Mouse (Mus musculus): ENCODE data around the gene Asrgl1. TPM values are rescaled to one million over a fixed set of nuclear protein-coding genes. Genes with fewer than 3 reads are reported as not detected.

Gene Asrgl1
- polyA plus RNA-seq, 1 experiment from 2014 or later, result 25.7 TPM

DNA sequence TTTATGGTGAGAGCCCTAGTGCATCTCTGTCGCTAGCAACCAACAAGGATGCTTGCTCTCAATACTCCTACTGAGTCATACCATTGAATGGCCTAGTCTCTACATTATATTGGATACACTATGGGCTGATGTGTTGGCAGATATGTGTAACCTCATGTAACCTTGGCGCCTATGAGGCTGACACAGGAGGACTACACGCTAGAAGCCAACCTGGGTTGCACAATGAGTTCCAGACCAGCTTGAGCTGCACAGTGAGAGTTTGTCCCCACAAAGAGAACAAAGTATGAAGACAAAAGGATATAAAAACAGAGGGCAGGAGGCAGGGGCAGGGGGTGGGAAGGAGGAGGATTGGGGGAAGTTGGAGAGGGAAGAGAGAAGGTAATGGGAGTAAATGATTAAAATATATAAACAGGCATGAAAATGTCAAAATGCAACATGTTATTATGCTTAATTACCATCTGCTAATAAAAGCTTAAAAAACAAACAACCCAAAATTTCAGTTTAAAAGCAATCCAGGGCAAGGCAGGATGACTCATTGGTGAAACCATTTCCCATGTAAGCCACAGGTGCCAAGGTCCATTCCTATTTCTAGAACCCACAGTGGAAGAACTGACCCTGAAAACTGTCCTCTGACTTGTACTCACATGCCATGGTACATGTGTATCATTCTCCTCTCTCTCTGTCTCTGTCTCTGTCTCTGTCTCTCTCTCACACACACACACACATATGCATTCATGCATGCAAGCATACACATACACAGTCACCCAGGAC is 15.6 kb downstream of the Asrgl1 start:
- H3K9me3 ChIP-seq, result no peaks in the 10 kb centered on the region
- WGBS, result 85% methylated on average over 3 of the region's 3 CpGs
- no peak overlapping the region for H3K9ac ChIP-seq
- no peaks in the 10 kb centered on the region for H3K27me3 ChIP-seq
- ATAC-seq (ENCODE audit: low FRiP score), result no peak
- no peak overlapping the region for H3K4me2 ChIP-seq
- H3K36me3 ChIP-seq (replicated peaks), result peaks cover 13% of the 10 kb centered on the region; the same call in 1 of the 2 replicates
- H3K4me3 ChIP-seq (replicated peaks), result no peak overlapping the region
- no peak overlapping the region for H3K27ac ChIP-seq
- H3K4me1 ChIP-seq, result no peaks in the 10 kb centered on the region

DNA sequence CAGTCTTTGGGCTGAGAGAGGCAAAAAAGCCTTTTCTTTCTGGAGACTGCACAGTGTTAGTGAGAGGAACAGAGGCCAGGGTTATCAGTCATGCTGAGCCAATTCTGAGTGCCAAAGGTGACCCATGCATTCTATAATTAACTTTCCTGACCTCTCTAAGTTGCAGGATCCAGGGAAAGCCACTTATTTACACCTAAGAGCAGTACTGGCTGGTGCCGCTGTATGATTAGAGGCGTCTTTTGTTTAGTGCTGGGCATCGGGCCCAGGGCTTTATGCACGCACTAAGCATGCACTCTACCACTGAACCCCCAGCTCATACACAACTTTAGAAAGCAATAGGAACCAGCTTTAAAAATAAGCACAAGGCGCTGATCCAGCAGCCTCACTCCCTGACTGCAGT is 18.2 kb downstream of the Asrgl1 start:
- ATAC-seq (ENCODE audit: low FRiP score), result no peak
- Histone ChIP-seq H3K4me2 (no peak overlapping the region), H3K27ac (no peak overlapping the region), H3K27me3 (no peaks in the 10 kb centered on the region), H3K9me3 (no peaks in the 10 kb centered on the region), H3K4me1 (no peaks in the 10 kb centered on the region), H3K9ac (no peak overlapping the region), H3K4me3 (replicated peaks) (no peak overlapping the region), H3K36me3 (replicated peaks) (peaks cover 20% of the 10 kb centered on the region; the same call in 1 of the 2 replicates)
- 76% methylated on average over 5 of the region's 5 CpGs for WGBS

GRCm38 (mm10) chr19:9116268-9116667 is 19.2 kb downstream of the Asrgl1 start:
- Histone ChIP-seq H3K4me1 (no peaks in the 10 kb centered on the region), H3K27ac (no peak overlapping the region), H3K36me3 (replicated peaks) (peaks cover 25% of the 10 kb centered on the region; the same call in 1 of the 2 replicates), H3K27me3 (no peaks in the 10 kb centered on the region), H3K4me3 (replicated peaks) (no peak overlapping the region), H3K9me3 (no peaks in the 10 kb centered on the region), H3K9ac (no peak overlapping the region), H3K4me2 (no peak overlapping the region)
- ATAC-seq (ENCODE audit: low FRiP score), result no peak
- 89% methylated on average over 4 of the region's 4 CpGs for WGBS

GRCm38 (mm10) chr19:9112043-9112442 is 23.4 kb downstream of the Asrgl1 start:
- no peak overlapping the region for H3K9ac ChIP-seq

DNA sequence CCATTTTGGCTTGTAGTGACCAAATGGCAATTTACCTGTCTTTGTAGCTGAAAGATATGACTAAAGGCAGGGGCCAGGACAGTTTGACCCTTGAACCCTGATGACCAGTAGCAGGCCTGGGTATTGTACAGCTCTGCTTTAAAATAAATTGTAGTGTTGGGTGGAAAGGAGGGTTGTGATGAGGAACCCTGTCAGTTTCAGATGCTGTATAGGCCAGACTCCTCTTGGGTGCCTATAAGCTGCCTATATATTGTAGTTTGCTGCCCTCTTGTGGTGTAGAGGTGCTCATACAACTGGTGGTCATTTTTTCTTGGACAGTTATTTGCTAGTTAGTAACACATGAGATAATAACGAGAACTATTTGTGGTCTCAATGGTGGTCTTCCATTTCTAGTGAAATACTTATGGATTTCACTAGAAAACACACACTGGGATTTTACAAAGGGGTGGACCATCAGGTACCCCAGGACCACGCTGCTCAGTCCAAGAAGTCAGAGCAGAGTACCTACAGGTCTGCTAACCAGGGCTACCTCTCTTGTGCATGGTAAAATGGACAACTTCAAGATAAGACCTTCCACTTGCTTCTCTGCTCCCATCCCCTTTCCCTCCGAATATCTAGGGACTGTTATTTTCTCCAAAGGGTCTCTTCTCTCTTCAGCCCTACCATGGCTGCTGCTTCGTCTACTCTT is 25.1 kb downstream of the Asrgl1 start:
- 58% methylated on average over 4 of the region's 4 CpGs for whole genome bisulfite sequencing
- H3K36me3 ChIP-seq (replicated peaks), result peaks cover 16% of the 10 kb centered on the region; the same call in 1 of the 2 replicates
- no peaks in the 10 kb centered on the region for H3K4me1 ChIP-seq
- no peaks in the 10 kb centered on the region for H3K27me3 ChIP-seq
- H3K9me3 ChIP-seq, result no peaks in the 10 kb centered on the region
- no peak overlapping the region for H3K4me3 ChIP-seq (replicated peaks)
- H3K9ac ChIP-seq, result no peak overlapping the region
- H3K4me2 ChIP-seq, result no peak overlapping the region
- ATAC-seq (ENCODE audit: low FRiP score), result peak; percentile 82
- H3K27ac ChIP-seq, result no peak overlapping the region

More at GRCm38 (mm10) chr19:9112043-9112442, 23.4 kb downstream of the Asrgl1 start:
- H3K4me3 ChIP-seq (replicated peaks), result no peak overlapping the region
- no peak overlapping the region for H3K4me2 ChIP-seq
- ATAC-seq (ENCODE audit: low FRiP score), result no peak
- H3K27ac ChIP-seq, result no peak overlapping the region
- H3K4me1 ChIP-seq, result no peaks in the 10 kb centered on the region
- H3K9me3 ChIP-seq, result no peaks in the 10 kb centered on the region
- 76% methylated on average over 8 of the region's 8 CpGs for WGBS
- no peaks in the 10 kb centered on the region for H3K27me3 ChIP-seq
- peaks cover 25% of the 10 kb centered on the region; the same call in 1 of the 2 replicates for H3K36me3 ChIP-seq (replicated peaks)

DNA sequence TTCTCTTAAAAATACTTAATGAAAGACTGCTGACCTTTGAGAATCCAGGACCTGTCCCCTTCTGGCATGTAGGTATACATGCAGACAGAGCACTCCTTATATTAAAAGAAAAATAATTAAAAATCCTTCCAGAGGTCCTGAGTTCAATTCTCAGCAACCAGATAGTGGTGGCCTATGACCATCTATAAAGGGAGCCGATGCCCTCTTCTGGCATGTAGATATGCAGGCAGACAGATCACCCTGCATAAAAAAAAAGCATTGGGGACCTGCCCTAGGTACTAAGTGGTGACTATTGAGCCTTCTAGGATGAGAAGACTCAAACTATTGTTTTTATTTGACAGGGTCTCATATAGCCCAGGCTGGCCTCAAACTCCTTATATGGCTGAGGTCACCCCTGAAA is 26.9 kb downstream of the Asrgl1 start:
- WGBS, result 87% methylated on average over 1 of the region's 1 CpGs
- H3K36me3 ChIP-seq (replicated peaks), result peaks cover 5% of the 10 kb centered on the region; the same call in 1 of the 2 replicates
- H3K9ac ChIP-seq, result no peak overlapping the region
- H3K27me3 ChIP-seq, result no peaks in the 10 kb centered on the region
- no peak overlapping the region for H3K4me3 ChIP-seq (replicated peaks)
- no peaks in the 10 kb centered on the region for H3K9me3 ChIP-seq
- no peak for ATAC-seq (ENCODE audit: low FRiP score)
- H3K27ac ChIP-seq, result no peak overlapping the region
- no peaks in the 10 kb centered on the region for H3K4me1 ChIP-seq
- H3K4me2 ChIP-seq, result no peak overlapping the region

- Histone ChIP-seq H3K4me2 (no peak overlapping the region), H3K27me3 (no peaks in the 10 kb centered on the region), H3K36me3 (replicated peaks) (0 out of 2 replicates have a peak, but pooled peaks cover 5% of the 10 kb centered on the region), H3K27ac (no peak overlapping the region), H3K4me1 (no peaks in the 10 kb centered on the region), H3K9me3 (no peaks in the 10 kb centered on the region), H3K4me3 (replicated peaks) (no peak overlapping the region), H3K9ac (0 out of 2 replicates have a peak overlapping the region, but pooled peaks have one; percentile 3)
- ATAC-seq (ENCODE audit: low FRiP score), result no peak
- WGBS, result 74% methylated on average over 1 of the region's 1 CpGs
Measured at GRCm38 (mm10) chr19:9107379-9107755, 28.1 kb downstream of the Asrgl1 start.

GRCm38 (mm10) chr19:9106751-9107378 is 28.6 kb downstream of the Asrgl1 start:
- Histone ChIP-seq H3K4me2 (no peak overlapping the region), H3K4me1 (no peaks in the 10 kb centered on the region), H3K4me3 (replicated peaks) (no peak overlapping the region), H3K36me3 (replicated peaks) (0 out of 2 replicates have a peak, but pooled peaks cover under 1% of the 10 kb centered on the region), H3K9me3 (no peaks in the 10 kb centered on the region), H3K27ac (no peak overlapping the region), H3K9ac (0 out of 2 replicates have a peak overlapping the region, but pooled peaks have one; percentile 3), H3K27me3 (no peaks in the 10 kb centered on the region)
- no peak for ATAC-seq (ENCODE audit: low FRiP score)
- 61% methylated on average over 4 of the region's 4 CpGs for WGBS

GRCm38 (mm10) chr19:9106096-9106495 is 29.3 kb downstream of the Asrgl1 start:
- Histone ChIP-seq H3K9me3 (no peaks in the 10 kb centered on the region), H3K4me1 (no peaks in the 10 kb centered on the region), H3K4me2 (no peak overlapping the region), H3K36me3 (replicated peaks) (no peaks in the 10 kb centered on the region), H3K27ac (no peak overlapping the region), H3K27me3 (no peaks in the 10 kb centered on the region), H3K9ac (no peak overlapping the region), H3K4me3 (replicated peaks) (no peak overlapping the region)
- ATAC-seq (ENCODE audit: low FRiP score), result no peak
- 81% methylated on average over 5 of the region's 5 CpGs for WGBS

- H3K27me3 ChIP-seq, result no peaks in the 10 kb centered on the region
- H3K4me2 ChIP-seq, result no peak overlapping the region
- H3K9me3 ChIP-seq, result no peaks in the 10 kb centered on the region
- no peak for ATAC-seq (ENCODE audit: low FRiP score)
- no peak overlapping the region for H3K4me3 ChIP-seq (replicated peaks)
- H3K27ac ChIP-seq, result no peak overlapping the region
- 82% methylated on average over 3 of the region's 3 CpGs for WGBS
- H3K9ac ChIP-seq, result no peak overlapping the region
- H3K36me3 ChIP-seq (replicated peaks), result no peaks in the 10 kb centered on the region
- H3K4me1 ChIP-seq, result no peaks in the 10 kb centered on the region
Measured at GRCm38 (mm10) chr19:9105101-9105685, 30.2 kb downstream of the Asrgl1 start.

GRCm38 (mm10) chr19:9103986-9104385 is 31.4 kb downstream of the Asrgl1 start:
- H3K36me3 ChIP-seq (replicated peaks), result no peaks in the 10 kb centered on the region

DNA sequence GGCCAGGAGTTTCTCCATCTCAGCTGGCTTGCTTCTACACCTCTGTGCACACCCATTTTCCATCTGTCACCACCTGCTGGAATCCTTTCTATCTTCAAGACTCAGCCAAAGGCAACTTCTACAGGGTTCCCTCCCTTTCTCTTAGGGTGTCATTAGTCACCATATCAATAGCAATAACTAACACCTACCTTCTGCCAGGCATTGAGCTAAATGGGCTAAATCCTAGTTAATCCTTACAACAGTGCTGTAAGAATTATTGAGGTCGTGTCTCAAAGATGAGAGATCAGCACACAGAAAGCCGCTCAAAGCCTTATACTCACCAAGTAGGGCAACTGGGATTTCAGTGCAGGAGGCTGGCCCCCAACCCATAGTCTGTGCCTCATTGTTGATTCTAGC is 34.4 kb downstream of the Asrgl1 start:
- H3K27me3 ChIP-seq, result no peaks in the 10 kb centered on the region
- H3K4me1 ChIP-seq, result no peaks in the 10 kb centered on the region
- no peak overlapping the region for H3K4me3 ChIP-seq (replicated peaks)
- no peaks in the 10 kb centered on the region for H3K9me3 ChIP-seq
- H3K4me2 ChIP-seq, result no peak overlapping the region
- no peak overlapping the region for H3K27ac ChIP-seq
- H3K9ac ChIP-seq, result no peak overlapping the region
- no peaks in the 10 kb centered on the region for H3K36me3 ChIP-seq (replicated peaks)
- 76% methylated on average over 2 of the region's 2 CpGs for WGBS
- no peak for ATAC-seq (ENCODE audit: low FRiP score)

More at GRCm38 (mm10) chr19:9103986-9104385, 31.4 kb downstream of the Asrgl1 start:
- Histone ChIP-seq H3K4me3 (replicated peaks) (no peak overlapping the region), H3K4me1 (no peaks in the 10 kb centered on the region), H3K4me2 (no peak overlapping the region), H3K9ac (no peak overlapping the region), H3K9me3 (no peaks in the 10 kb centered on the region), H3K27me3 (no peaks in the 10 kb centered on the region), H3K27ac (no peak overlapping the region)
- WGBS, result 86% methylated on average over 4 of the region's 4 CpGs
- ATAC-seq (ENCODE audit: low FRiP score), result no peak
